Mouse (Mus musculus) liver, embryonic 15.5 days (tissue): ENCODE data around the gene Ldlrad3. TPM values are rescaled to one million over a fixed set of nuclear protein-coding genes. Genes with fewer than 3 reads are reported as not detected.

ENCODE experiments used
- ATAC-seq: fragments of 200-750 bp; cut with Nextera tagmentation; 2 replicates; pipeline ENCODE4 v1.8.0; 2017; ENCODE audit warnings: moderate number of reproducible peaks, mild to moderate bottlenecking, moderate library complexity; ENCODE audit not compliant: insufficient read depth
- H3K27ac ChIP-seq: fragments of 300-500 bp; sonication (generic); replicated peaks from 2 replicates; pipeline ENCODE4 v1.5.1; 2015; ENCODE audit warnings: mild to moderate bottlenecking, inconsistent platforms
- H3K27me3 ChIP-seq: fragments of 300-500 bp; sonication (generic); 2 replicates; pipeline ENCODE4 v1.6.1; 2015; ENCODE audit warnings: mild to moderate bottlenecking, inconsistent platforms
- H3K36me3 ChIP-seq: fragments of 300-500 bp; sonication (generic); replicated peaks from 2 replicates; pipeline ENCODE4 v1.6.1; 2015; ENCODE audit warnings: moderate library complexity, mild to moderate bottlenecking, inconsistent platforms
- H3K4me1 ChIP-seq: fragments of 300-500 bp; sonication (generic); replicated peaks from 2 replicates; pipeline ENCODE4 v1.6.1; 2015; ENCODE audit warnings: inconsistent platforms
- H3K4me2 ChIP-seq: fragments of 300-500 bp; sonication (generic); 2 replicates; pipeline ENCODE4 v1.6.1; 2015; ENCODE audit warnings: moderate library complexity, mild to moderate bottlenecking, inconsistent platforms
- H3K4me3 ChIP-seq: fragments of 300-500 bp; sonication (generic); replicated peaks from 2 replicates; pipeline ENCODE4 v1.5.1; 2015; ENCODE audit warnings: mild to moderate bottlenecking, inconsistent platforms
- H3K9ac ChIP-seq: fragments of 300-500 bp; sonication (generic); 2 replicates; pipeline ENCODE4 v1.6.1; 2015; ENCODE audit warnings: moderate library complexity, mild to moderate bottlenecking, inconsistent platforms
- H3K9me3 ChIP-seq: fragments of 300-500 bp; sonication (generic); replicated peaks from 2 replicates; pipeline ENCODE4 v1.6.1; 2016; ENCODE audit warnings: inconsistent platforms
- WGBS: fragments of 180-500 bp; shearing (Covaris S2); methylation state at CpG from one replicate; pipeline ENCODE4 v1.1.7; 2015; ENCODE audit warnings: mixed read lengths; ENCODE audit not compliant: insufficient replicate concordance; 5-methylcytosine and 5-hydroxymethylcytosine counted together
- polyA plus RNA-seq: library from polyadenylated mRNA; unstranded; fragments of >200 nt; fragmentation: Nextera tagmentation; extraction: Ambion mirVana; gene quantifications from 2 replicates; pipeline ENCODE4 v1.2.1, GENCODE M21; 2015

The Ldlrad3 gene
- polyA plus RNA-seq, 1 experiment from 2014 or later = 4.8 TPM

- H3K9ac ChIP-seq = no peak overlapping the region
- H3K9me3 ChIP-seq = no peaks in the 10 kb centered on the region
- no peak overlapping the region for H3K27ac ChIP-seq
- no peaks in the 10 kb centered on the region for H3K36me3 ChIP-seq
- WGBS = 74% methylated on average over 8 of the region's 8 CpGs
- no peak overlapping the region for H3K4me3 ChIP-seq
- H3K27me3 ChIP-seq = no peaks in the 10 kb centered on the region
- 0 out of 2 replicates have a peak, but pooled peaks cover 4% of the 10 kb centered on the region for H3K4me1 ChIP-seq
- H3K4me2 ChIP-seq = no peak overlapping the region
- no peak for ATAC-seq
These were observed 233.2 kb downstream of the Ldlrad3 start for GRCm38 (mm10) chr2:101952951-101953361.

- no peaks in the 10 kb centered on the region for H3K9me3 ChIP-seq
- no peak overlapping the region for H3K4me2 ChIP-seq
- no peak overlapping the region for H3K4me3 ChIP-seq
- ATAC-seq = no peak
- H3K9ac ChIP-seq = no peak overlapping the region
- no peaks in the 10 kb centered on the region for H3K27me3 ChIP-seq
- H3K27ac ChIP-seq = no peak overlapping the region
- H3K4me1 ChIP-seq = 0 out of 2 replicates have a peak, but pooled peaks cover 4% of the 10 kb centered on the region
- H3K36me3 ChIP-seq = no peaks in the 10 kb centered on the region
- WGBS = 51% methylated on average over 7 of the region's 7 CpGs
These were observed 235.3 kb downstream of the Ldlrad3 start for GRCm38 (mm10) chr2:101950716-101951520.

GRCm38 (mm10) chr2:101935006-101935405 is 251.2 kb downstream of the Ldlrad3 start:
- Histone ChIP-seq H3K27ac (no peak overlapping the region), H3K4me1 (no peaks in the 10 kb centered on the region), H3K9me3 (no peaks in the 10 kb centered on the region), H3K9ac (no peak overlapping the region), H3K4me2 (no peak overlapping the region), H3K4me3 (no peak overlapping the region), H3K27me3 (no peaks in the 10 kb centered on the region), H3K36me3 (no peaks in the 10 kb centered on the region)
- WGBS = 69% methylated on average over 1 of the region's 1 CpGs
- no peak for ATAC-seq

DNA sequence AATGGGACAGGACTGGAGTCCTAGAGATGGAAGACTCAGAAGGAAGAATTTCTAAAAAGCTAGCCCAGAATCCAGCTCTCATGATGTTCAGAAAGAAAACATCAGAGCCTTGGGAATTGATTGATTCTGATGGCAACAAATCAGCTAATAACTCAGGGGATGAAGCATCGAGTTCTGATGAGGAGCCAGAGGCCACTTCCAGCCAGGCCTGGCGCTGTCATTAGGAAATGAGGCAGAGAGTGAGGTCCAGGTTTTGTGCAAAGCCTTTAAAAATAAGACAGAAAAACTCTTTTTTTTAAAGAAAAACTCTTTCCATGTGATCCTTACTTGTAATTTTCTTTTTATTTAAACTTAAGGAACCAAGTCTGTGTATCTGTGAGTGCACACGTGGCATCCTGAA is 252.9 kb downstream of the Ldlrad3 start:
- Histone ChIP-seq H3K36me3 (no peaks in the 10 kb centered on the region), H3K27me3 (no peaks in the 10 kb centered on the region), H3K9me3 (no peaks in the 10 kb centered on the region), H3K27ac (no peak overlapping the region), H3K9ac (no peak overlapping the region), H3K4me3 (no peak overlapping the region), H3K4me1 (no peaks in the 10 kb centered on the region), H3K4me2 (no peak overlapping the region)
- WGBS = 59% methylated on average over 3 of the region's 3 CpGs
- ATAC-seq = no peak

DNA sequence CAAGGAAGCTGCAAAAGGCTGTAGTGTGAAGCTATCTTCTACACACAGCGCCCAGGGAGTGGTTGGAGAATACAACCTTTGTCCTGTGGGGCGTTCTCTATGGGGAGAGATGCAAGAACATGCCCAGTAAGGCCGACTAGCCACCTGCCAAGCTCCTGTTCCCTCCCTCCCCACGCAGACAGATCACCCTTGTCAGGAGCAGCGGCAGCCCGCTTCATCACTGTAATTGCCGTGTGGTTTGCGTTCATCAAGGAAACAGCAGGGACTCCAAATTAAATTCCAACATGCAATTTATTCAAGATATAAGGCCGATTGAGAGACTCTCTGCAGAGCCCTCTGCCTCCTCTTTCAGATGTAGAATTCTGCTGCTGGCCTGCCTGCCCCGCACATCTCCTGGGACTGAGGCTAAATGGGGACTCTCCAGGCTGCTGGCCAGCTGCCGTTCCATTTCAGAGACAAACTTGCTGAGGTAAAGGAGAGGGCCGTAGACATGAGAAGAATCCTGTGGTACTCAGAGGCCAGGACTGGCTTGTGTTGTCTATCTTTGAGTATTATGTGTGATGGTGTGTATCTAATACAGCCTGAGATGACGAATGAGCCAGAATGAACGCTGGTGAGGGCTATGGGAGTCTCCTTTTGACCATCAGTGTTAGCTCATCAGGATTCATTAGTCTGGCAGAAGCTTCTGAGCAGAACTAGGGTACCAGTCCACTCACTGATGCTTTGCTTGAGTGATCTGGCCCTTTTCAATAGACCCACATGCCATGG is 253.8 kb downstream of the Ldlrad3 start:
- no peaks in the 10 kb centered on the region for H3K4me1 ChIP-seq
- WGBS = 67% methylated on average over 14 of the region's 14 CpGs
- no peak overlapping the region for H3K4me2 ChIP-seq

DNA sequence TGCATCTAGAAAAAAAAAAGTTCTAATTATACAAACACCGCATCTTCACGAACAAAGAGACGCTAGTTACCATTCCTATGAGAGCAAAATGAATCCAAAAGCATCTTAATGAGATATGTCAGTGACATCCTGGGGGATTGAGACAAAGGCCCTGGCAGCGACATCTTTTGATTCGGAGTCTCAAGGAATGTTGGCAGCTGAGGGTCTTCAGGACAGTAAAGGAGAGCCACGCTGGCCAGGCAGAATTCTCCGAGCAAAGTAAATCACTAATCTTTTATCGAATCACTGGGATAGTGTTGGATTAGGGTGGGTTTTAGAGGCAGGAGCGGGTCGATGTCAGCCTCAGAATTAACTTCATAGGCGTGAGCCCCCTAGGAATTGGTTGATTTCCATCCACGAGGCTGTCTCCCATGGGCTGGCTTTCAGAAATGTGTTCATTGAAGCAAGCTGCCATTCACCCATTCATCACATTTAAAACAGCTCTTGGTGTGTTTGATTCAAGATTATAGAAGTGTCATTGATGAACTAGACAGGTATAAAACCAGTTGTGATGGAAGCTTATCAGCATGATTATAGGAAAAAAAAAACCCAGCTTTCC is 260.5 kb downstream of the Ldlrad3 start:
- WGBS = 68% methylated on average over 12 of the region's 12 CpGs

More for the DNA sequence above, 253.8 kb downstream of the Ldlrad3 start:
- no peak for ATAC-seq
- no peaks in the 10 kb centered on the region for H3K9me3 ChIP-seq
- H3K27ac ChIP-seq = no peak overlapping the region
- no peak overlapping the region for H3K4me3 ChIP-seq
- no peak overlapping the region for H3K9ac ChIP-seq
- H3K27me3 ChIP-seq = no peaks in the 10 kb centered on the region
- H3K36me3 ChIP-seq = no peaks in the 10 kb centered on the region

DNA sequence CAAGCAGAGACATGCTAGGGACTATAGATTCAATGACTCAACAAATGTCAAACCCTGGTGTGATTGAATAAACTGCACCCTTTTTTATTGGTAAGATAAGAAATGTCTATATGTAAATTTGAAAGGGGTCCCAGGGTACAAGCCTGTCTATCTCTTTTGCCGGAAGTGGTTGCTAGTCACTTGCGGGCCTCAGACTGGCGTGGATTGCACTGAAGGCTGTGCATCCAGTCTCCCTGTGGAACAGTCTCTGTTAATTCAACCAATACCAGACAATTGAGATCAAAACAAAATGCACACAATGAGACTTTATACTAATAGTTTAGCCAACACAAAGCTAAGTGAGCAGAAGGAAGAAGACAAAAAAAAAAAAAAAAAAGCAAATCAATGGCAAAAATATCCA is 261.0 kb downstream of the Ldlrad3 start:
- Histone ChIP-seq H3K9ac (no peak overlapping the region), H3K4me3 (no peak overlapping the region), H3K4me2 (no peak overlapping the region), H3K27me3 (no peaks in the 10 kb centered on the region), H3K27ac (no peak overlapping the region), H3K36me3 (no peaks in the 10 kb centered on the region), H3K9me3 (no peaks in the 10 kb centered on the region), H3K4me1 (no peaks in the 10 kb centered on the region)
- no peak for ATAC-seq
- WGBS = 62% methylated on average over 3 of the region's 3 CpGs

More for the DNA sequence above, 260.5 kb downstream of the Ldlrad3 start:
- H3K36me3 ChIP-seq = no peaks in the 10 kb centered on the region
- H3K9ac ChIP-seq = no peak overlapping the region
- no peak overlapping the region for H3K27ac ChIP-seq
- no peaks in the 10 kb centered on the region for H3K27me3 ChIP-seq
- H3K4me3 ChIP-seq = no peak overlapping the region
- no peak for ATAC-seq
- H3K4me2 ChIP-seq = no peak overlapping the region
- H3K9me3 ChIP-seq = no peaks in the 10 kb centered on the region
- H3K4me1 ChIP-seq = no peaks in the 10 kb centered on the region

DNA sequence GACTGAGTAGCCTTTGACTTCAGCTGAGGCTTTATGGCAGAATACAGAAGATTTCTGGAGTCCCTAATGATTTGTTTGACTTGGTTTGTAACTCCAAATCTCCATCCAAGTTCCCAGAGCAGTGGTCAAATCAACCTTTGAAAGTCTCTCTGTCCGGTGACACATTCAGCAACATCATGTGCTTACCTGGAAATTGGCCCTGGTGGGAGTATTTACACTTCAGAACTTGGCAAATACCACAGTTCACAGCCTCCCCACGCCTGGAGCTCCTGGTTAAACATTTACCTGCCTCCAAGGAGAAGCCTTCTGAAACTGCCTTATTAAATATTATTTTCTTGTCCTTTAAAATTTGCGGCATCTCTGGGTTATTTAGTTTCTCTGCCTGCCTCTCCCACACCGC is 263.0 kb downstream of the Ldlrad3 start:
- Histone ChIP-seq H3K9ac (no peak overlapping the region), H3K9me3 (no peaks in the 10 kb centered on the region), H3K36me3 (no peaks in the 10 kb centered on the region), H3K4me1 (no peaks in the 10 kb centered on the region; the same call in 1 of the 2 replicates), H3K4me3 (no peak overlapping the region), H3K4me2 (no peak overlapping the region), H3K27ac (0 out of 2 replicates have a peak overlapping the region, but pooled peaks have one; percentile 42), H3K27me3 (no peaks in the 10 kb centered on the region)
- ATAC-seq = peak; percentile 57; the same call in 1 of the 2 replicates
- 46% methylated on average over 4 of the region's 4 CpGs for WGBS

DNA sequence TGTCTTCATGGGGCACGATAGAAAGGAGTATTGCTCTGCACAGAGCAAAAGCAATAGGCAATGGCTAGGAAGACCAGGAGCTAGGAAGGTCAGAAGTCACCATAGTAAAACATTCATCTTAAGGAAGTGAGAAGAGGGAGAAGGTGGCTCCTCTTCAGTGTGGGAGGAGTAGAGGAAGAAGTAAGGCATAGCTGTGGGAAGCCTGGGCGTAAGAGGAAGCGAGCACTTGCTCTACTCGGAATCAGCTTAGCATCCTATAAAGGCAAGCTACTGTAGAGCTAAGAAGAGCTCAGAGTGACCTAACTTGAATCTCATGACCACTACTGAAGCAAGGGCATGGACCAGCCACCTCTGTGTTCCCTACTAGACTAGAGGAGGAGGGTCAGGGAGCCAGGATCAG is 263.9 kb downstream of the Ldlrad3 start:
- Histone ChIP-seq H3K4me3 (no peak overlapping the region), H3K4me1 (no peaks in the 10 kb centered on the region; the same call in 1 of the 2 replicates), H3K36me3 (no peaks in the 10 kb centered on the region), H3K27me3 (no peaks in the 10 kb centered on the region), H3K9ac (no peak overlapping the region), H3K9me3 (no peaks in the 10 kb centered on the region), H3K4me2 (no peak overlapping the region), H3K27ac (0 out of 2 replicates have a peak overlapping the region, but pooled peaks have one; percentile 0)
- WGBS = 57% methylated on average over 4 of the region's 4 CpGs
- no peak for ATAC-seq

DNA sequence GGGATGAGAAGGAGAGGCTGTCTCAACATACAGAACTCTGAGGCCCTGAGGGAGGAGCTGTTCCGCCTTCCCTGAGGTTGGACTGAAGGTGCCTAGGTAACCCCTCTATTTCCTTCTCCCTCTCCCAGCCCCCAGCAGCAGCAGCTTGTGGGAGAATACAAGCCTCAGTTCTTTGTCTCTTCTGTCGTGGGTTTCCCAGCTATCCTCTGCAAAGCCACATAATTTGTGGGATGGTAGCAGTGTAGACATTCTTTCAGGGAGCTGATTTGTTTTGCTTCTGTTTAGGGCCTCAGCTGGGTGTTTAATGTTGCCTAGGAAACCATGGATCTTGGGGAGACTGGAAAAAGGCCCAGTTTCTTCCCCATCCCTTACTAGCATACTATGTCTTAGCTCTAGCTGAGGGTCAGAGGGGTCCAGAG is 266.0 kb downstream of the Ldlrad3 start:
- no peaks in the 10 kb centered on the region for H3K27me3 ChIP-seq
- no peak overlapping the region for H3K4me2 ChIP-seq
- H3K4me3 ChIP-seq = no peak overlapping the region
- no peak for ATAC-seq
- 27% methylated on average over 2 of the region's 2 CpGs for WGBS
- H3K9ac ChIP-seq = no peak overlapping the region
- H3K27ac ChIP-seq = no peak overlapping the region
- no peaks in the 10 kb centered on the region for H3K36me3 ChIP-seq
- no peaks in the 10 kb centered on the region; the same call in 1 of the 2 replicates for H3K4me1 ChIP-seq
- no peaks in the 10 kb centered on the region for H3K9me3 ChIP-seq

DNA sequence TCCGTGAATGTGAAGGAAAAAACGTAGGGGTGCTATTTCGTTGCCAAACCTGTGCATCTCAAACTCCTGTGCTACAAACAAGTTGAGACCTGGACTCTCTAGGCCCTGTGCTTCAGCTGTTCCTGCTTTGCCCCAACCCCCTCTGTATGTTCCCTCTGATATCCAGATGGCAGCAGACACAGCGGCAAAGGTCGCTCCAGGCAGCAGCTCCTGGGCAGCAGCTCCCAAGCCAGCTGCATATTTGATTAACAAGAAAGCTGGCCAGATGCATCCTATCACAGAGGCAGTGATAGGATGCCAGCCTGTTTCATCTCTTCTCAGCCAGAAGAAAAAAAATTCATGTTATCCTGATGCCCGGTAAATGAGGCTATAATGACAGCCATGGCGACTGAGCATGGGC is 267.7 kb downstream of the Ldlrad3 start:
- H3K9me3 ChIP-seq = no peaks in the 10 kb centered on the region
- no peak overlapping the region for H3K9ac ChIP-seq
- H3K4me2 ChIP-seq = no peak overlapping the region
- H3K27me3 ChIP-seq = no peaks in the 10 kb centered on the region
- no peak for ATAC-seq
- no peak overlapping the region for H3K27ac ChIP-seq
- no peak overlapping the region for H3K4me3 ChIP-seq
- 60% methylated on average over 7 of the region's 7 CpGs for whole genome bisulfite sequencing
- no peaks in the 10 kb centered on the region; the same call in 1 of the 2 replicates for H3K4me1 ChIP-seq
- H3K36me3 ChIP-seq = no peaks in the 10 kb centered on the region
